Mouse (Mus musculus): ENCODE results near the gene Spata13.

Spata13 gene

DNA sequence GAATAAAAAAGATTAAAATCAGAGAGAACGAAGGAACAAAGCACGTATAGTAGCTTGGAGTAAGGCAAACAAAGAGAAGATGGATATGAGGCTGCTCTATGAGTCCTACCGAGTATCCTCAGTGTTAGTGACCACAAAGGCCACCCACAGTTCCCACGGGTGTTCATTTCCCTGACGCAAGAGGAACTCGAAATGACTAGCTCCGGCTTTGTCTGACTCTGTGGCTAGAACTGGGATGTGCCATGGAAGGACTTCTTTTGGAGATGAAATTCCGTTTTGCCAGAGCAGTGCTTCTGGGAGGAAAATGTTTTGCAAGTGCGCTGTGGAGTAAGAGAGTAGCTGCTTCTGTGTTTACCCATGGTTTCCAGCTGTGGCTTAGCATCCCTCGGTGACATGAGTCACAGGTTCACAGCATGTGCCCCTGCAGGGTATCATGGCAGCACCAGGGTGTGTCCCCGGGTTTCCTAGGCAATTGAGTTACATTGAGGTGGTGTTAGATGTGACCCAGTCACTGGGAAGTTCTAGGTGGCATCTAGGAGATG, 78.6 kb downstream of the Spata13 start:
- DNase-seq (ENCODE audit: low read depth, low spot score), result no peak

DNA sequence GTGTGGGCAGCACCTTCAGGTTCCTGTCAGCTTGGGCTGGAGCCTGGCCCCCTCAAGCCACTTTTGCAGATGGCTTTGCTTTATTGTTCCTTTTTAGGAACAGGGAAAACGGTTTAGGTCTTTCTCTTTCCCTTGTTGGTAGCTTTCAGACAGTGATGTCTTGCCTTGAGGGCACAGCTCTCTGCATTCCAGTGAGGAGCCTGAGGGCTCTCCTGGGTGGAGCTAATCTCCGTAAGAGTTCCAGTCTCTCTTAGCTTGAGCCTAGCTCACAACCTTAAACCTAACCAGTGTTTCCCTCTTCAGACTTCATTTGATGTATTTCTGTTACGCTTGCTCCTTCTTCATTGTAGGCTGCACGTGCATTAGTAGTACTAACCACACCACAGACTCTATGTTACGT, 81.9 kb downstream of the Spata13 start:
- DNase-seq (ENCODE audit: low read depth, low spot score), result no peak

DNA sequence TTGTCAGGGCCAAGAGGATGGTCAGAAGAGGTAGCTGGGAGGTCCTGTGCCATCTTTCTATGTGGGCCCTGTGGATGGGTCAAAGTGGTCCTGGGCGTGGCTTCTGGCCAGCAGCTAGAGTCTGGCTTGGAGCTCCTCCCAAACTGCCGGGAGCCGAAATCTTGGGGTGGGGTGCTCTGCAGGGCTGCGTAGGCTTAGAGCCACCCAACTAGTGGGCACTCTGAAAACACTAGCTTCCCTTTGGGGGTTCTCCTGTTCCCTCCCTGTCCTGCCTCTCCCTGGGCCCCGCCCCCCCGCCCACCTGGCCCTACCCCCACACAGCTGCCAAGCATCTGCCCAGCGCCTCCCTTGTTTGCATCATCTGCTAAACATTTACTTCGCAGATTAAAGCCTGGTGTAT, 87.5 kb downstream of the Spata13 start:
- no peak for DNase-seq (ENCODE audit: low read depth, low spot score)

DNA sequence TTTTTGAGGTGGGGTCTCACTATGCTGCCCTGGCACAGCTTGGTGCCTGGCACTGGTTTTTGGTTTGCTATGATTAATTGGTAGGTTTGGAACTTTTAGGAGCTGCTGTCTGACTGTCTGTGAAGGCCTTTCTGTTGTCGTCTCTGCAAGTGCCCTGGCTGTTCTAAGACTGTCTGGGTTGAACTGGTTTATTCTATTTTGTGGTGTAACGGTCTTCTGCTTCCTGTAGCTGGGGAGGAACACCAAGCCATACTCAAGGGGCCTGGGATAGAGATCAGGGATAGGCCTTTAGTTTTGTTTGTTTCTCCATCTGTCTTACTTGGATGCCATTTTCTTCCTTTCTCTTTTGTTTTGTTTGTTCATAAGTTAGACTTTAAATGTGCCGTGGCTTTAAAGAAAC, 88.1 kb downstream of the Spata13 start:
- no peak for DNase-seq (ENCODE audit: low read depth, low spot score)

DNA sequence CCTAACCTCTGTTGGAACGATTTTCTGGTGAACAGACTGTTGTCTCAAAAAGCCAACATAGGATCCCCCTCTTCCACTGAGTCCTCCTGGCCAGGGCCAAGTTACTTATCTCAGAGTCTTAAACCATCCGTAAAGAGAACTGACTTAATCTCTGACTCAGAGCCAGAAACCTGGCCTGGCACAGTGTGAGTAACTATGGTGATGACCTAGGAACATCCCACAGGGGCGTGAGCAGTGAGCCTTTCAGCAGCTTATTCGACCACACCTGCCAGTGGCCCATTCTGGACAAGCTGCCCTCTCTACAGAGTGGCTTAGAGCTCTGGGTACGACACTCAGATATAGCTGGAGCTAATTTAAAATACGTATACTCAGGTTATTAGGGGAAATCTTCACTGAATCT, 92.3 kb downstream of the Spata13 start:
- no peak for DNase-seq (ENCODE audit: low read depth, low spot score)

DNA sequence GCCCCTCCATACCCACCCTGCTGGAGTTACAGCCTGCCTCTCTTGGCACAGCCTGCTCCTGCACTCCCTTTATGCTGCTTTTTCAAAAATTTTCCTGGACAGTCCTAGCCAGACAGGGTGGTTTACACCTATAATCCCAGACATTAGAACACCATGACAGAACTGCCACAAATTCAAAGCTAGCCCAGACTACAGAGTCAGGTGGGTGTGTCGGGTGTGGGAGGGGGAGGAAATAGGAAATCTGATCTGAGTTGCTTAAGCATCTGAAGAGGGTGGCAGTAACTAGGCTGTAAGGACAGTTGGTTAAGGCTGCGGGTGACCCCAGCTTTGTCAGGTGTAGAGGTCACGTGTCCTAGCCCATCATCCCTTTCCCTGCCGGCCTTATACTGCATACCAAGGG, 93.3 kb downstream of the Spata13 start:
- DNase-seq (ENCODE audit: low read depth, low spot score), result no peak

DNA sequence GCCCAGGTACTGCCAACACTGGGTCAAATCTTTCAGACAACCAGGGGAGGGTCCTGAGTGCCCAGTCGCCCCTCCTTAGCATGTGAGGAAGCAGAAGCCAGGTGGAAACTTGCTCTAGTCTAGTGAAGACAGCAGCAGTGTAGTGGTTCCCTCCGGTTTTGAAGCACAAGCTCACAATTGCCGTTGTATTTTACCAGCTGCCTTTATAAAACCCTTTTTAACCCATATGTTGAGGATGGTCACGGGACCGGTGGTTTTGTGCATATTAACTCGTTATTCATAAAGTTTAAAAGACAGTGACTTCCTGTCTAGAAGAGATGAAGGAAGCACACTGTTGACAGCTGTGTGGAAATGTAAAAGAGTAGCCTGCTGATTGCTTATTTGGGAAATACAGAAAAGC, 98.3 kb downstream of the Spata13 start:
- DNase-seq (ENCODE audit: low read depth, low spot score), result no peak

DNA sequence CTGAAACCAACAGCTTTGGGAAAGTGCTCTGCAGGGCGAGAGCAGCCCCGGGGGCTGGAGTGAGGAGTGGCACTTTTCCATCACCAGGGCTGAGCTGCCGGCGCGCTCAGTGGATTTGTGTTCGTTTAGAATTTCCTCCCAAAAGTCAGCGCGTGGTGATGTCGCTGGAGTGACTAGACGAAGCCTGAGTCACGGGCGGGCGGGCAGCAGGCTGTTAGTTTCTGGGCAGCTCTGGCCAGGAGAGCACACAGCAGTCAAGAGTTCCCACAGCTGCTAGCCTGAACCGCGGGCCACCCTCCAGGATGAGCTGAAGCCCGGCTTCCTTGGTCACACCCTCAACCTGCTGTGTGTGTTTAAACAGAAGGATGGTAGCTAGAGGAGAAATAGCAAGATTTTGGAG, 99.0 kb downstream of the Spata13 start:
- DNase-seq (ENCODE audit: low read depth, low spot score), result no peak

DNA sequence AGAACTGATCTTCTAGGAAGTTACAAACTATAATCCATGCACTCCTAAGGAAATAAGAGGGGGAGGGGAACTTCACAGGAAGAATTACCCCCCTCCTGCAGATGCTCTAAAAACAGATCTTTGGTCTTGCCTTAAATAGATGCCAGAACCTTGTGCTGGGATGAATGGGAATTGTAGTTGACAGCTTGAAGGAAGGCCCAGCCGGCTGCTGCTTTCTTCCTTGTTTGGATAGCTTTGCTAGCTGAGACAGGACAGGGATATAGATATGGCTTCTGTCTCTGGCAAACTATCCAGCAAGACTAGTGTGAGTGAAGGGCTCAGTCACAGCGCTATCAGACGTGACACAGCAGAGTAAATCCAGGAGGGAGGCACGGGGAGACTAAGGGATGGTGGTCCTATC, 99.9 kb downstream of the Spata13 start:
- no peak for DNase-seq (ENCODE audit: low read depth, low spot score)

DNA sequence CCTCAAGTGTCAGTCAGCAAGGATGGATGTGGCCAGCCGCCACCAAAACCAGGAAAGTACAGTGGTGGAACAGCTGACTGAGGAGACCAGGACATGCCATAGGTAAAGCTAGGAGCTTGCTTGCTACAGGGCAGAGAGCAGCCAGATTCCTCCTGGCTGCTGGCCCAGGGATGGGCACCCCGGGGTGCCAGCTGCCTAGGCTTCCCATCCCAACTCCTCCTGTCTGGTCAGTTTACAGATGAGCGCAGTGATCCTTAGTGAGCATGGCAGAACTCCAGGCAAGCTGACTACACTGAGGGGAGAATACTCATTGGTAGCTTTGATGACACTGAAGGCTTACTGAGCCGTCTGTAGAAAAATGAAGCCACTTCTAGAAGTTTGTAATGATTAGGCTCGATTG, 101.4 kb downstream of the Spata13 start:
- DNase-seq (ENCODE audit: low read depth, low spot score), result no peak

DNA sequence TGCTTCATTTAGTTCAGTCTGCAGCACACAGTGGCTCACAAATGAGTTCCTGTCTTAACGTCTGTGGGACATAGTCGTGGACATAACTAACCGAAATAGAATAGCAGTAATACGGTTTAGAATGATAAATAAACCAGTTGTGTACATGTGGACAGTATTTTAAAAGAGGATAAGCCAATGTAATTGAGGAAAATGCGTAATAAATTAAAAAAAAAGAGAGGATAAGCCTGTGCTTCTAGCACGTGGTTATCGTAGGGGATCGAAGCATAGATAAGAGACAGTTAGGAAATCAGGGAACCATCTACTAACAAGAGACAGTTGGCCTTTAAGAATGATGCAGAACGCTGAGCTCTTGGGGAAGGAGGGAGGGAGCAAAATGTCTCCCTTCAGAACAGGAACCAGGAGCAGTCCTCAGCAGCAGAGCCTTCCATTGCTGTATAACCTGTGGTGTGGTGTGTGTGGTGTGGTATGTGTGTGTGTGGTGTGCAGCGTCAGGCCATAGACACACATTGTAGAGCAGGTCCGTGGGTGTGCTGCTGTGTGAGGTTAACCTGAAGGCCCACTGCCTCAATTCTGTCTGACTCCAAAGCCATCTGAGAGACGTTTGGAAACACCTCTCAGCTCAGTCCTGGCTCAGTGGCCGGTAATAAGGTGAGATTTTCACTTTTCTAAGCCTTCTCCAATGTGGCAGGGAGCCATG, 102.2 kb downstream of the Spata13 start:
- DNase-seq (ENCODE audit: low read depth, low spot score), result no peak

DNA sequence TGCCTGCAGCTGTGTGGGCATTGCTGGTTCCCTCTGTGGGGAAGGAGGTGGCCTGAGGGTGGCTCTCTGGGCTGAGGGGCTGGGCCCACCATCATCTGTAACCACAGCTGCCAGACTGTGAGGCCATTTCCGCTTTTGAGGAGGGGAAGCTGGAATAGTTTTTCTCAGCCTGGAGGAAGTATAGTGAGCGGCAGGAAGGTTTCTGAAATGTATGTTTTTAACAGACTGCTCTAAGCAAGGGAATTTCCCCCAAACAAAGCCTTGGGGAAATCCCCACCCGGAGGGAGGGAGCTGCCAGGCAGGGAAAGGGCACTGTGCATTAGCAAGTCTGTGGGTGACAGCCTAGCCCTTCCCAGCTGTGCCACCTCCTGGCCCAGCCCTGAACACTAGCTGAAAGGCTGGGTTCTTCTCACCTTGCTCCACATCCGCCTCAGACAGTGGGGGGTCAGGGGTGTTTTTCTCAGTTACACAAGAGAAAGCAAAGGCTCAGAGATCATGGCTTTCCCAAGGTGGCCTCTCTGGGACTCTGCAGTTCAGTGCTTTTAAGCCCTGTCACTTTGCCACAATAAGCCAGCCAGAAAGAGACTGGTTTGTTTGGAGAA, 102.9 kb downstream of the Spata13 start:
- no peak for DNase-seq (ENCODE audit: low read depth, low spot score)

DNA sequence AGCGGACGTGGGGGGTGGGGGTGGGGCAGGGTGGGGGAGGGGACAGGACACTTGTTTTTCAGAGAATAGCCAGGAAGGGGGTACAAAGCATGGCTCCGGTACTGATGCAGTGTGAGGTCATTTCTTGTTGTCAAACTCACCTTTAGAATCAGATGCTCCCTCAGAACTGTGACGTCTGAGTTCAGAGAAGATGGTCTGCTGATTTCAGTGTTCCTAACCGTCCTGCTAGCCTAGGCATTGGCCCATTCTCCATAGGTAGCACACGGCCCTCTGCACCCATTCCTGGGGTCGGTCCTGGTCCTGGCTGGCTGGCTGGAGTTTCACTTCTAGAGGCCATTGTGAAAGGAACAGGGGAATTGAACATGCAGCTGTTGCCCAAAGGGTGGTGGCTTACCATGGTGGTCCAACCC, 103.4 kb downstream of the Spata13 start:
- no peak for DNase-seq (ENCODE audit: low read depth, low spot score)

DNA sequence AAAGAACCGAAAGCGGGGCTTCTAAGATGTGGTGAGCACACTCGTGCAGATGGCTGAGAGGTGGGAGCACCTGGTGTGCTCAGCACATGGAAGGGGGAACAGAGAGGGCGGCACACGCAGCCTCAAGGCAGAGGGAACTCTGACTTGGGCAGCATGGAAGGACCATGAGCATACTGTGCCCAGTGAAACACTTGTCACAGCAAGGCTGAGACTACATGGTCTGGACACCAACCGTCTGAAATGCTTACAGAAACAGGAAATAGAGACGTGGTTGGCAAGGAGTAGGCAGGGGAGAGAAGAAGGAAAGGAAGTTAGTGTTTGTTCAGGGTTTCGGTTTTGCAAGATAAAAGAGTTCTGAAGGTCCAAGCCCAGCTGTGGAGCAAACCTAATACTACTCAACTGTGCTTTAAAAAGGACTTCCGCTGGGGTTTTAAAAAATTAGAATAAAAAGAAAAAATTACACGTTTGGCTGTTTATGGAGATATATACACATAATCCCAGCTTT, 104.7 kb downstream of the Spata13 start:
- DNase-seq (ENCODE audit: low read depth, low spot score), result no peak

DNA sequence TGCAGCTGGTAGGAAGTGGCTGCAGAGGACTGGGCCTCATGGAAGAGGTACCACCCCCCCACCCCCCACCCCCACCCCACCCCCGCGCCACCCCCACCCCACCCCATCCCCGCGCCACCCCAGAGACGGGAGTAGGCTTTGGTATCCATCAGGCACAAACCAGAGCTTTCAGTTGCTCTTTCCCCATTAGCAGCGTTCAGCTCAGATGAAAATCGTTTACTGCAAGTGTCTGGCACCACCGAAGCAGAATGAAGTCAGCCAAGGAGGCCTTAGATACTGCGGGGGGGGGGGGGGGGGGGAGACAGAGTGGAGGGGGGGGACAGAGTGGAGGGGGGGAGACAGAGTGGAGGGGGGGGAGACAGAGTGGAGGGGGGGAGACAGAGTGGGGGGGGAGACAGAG, 105.4 kb downstream of the Spata13 start:
- no peak for DNase-seq (ENCODE audit: low read depth, low spot score)

DNA sequence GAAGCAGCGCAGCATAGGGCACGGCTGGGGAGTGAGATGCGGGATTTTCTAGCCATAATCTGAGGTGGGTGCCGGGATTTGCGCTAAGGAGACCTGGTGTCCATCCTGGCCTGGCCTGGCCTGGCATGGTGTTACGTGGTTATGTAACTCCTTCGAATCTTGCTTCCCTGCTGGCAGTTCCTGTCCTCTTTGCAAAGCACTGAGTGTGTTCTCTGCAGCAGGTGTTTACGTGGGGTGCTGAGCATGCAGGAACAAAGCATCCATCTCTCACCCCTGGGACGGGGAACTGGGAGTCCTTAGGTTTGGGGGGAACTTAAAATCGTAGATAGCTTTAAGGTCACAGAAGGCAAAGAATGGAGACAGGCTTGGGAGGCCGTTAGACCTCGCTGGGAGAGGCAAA, 105.8 kb downstream of the Spata13 start:
- DNase-seq (ENCODE audit: low read depth, low spot score), result no peak

DNA sequence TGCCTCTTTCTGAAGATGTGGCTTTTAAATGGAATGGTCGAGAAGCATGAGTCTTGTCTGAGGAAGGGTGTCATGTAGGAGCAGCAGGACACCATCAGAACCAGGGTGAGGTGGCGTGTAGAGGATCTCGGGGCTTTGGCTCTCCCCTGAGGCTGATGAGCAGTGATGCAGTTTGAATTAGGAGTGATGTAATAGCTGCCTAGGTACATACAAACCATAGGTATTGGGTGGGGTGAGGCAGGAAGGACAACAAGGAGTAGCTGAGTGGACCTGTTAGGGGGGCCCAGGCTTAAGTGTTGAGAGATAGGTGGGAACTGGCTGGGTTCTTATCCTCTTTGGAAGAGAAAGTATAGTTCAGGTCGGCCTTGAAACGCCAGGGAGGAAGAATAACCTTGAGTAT, 106.7 kb downstream of the Spata13 start:
- DNase-seq (ENCODE audit: low read depth, low spot score), result no peak

DNA sequence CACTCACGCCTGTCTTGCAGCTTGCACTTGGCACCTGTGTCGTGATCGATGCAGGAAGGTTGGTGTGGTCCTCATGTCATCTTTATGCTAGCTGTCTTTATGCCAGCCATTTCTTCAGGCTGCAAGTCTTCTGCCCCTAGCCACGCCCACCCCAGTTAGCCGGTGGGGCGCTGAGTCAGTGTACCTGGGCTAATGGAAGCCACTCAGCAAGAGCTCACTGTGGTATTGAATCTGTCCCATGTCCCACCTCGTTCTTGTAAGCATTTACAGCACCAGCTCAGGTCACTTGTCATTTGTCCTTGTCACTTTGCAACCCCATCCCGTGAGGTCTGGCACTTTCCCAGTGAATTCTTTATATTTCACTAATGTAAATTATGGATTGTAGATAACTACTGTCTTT, 107.2 kb downstream of the Spata13 start:
- no peak for DNase-seq (ENCODE audit: low read depth, low spot score)

DNA sequence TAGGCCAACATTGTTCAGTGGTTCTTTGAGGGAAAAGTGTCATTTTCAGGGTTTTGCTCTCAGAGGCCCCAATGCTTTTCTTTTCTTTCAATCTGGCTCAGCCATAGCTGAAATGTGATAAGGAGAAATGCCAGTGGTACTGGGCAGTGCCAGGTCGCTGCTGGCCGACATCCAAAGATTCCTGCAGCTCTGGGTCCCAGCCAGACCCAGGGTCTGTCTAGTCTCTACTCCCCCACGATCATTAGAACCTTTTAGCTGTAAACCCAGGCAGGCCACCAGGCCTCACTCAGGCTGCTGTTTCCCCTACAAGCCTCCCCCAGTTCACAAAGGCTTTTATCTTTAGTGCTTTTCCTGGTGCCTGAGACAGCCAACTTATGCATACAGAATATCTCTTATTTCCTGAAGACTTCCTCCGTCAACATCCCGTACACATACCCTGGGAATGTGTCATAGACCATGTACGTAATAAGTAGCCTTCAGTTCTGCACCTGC, 107.7 kb downstream of the Spata13 start:
- no peak for DNase-seq (ENCODE audit: low read depth, low spot score)

DNA sequence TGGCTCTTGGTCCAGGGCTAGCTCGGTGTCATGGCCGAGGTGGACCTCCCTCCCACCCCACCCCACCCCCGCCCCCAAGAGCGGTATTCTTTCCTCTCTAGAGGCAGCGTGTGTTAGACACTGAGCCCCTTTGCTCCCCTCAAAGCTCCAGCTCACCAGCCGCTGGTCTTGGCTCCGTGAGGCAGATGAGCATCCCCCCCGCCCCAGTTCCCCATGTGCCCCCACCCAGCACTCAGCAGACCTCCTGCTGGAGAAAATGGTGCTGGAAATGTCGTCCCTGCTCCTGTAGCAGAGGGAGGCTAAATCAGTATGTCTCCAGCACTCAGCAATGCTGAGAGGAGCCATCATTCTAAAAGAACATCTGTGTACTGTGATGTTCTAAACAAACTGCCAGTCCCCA, 109.9 kb downstream of the Spata13 start:
- DNase-seq (ENCODE audit: low read depth, low spot score), result no peak

DNA sequence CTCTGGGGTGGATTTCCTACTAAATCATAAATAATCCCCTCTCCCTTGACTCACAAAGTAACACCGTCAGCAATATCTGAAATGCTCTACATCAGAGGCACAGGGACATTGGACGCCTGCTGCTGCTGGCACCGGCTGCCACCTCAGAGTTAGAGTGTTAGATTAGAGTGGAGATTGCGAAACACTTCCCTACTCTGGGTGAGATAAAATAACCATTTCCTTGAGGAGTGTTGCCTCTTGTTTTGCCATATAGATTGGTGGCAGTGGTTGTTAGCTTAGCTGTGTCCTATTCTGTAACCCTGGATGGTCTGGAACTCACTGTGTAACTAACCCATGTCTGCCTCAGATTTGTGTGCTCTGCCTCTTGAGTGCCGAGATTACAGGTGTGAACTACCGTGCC, 111.4 kb downstream of the Spata13 start:
- no peak for DNase-seq (ENCODE audit: low read depth, low spot score)

DNA sequence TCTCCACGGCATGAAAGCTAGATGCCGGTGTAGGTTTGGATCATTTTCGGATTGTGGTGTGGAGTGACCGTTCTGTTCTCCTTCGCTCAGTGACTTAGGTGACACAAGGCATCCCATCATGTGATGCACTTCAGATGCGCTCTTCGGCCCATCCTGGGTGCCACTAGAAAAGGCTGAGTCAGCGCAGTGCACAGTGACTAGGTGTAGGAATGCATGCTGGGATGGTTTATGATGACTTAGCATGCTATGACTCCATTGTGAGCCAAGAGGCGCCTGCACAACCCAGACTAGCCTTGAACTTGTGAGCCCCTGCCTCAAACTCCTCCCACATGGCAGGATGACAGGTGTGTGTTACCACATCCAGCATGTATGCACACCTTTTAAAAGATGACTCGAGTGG, 112.3 kb downstream of the Spata13 start:
- DNase-seq (ENCODE audit: low read depth, low spot score), result no peak
